Mouse (Mus musculus) frontal cortex, adult 2 months (tissue): ENCODE results near the gene Dcaf11. TPM values are rescaled to one million over a fixed set of nuclear protein-coding genes. Genes with fewer than 3 reads are reported as not detected.

Experiments used
- DNase-seq, 2 experiments: peaks; one replicate each; pipeline ENCODE4 v3.0.0; 2022; ENCODE audit warnings: low spot score in 1 of 2; ENCODE audit errors: extremely low spot score in 1 of 2
- polyA plus RNA-seq: library from polyadenylated mRNA; depleted of rRNA; stranded (reverse); fragments of >200 nt; gene quantifications from 2 replicates; pipeline ENCODE4 v1.2.3, GENCODE M21; 2012

Dcaf11 gene
- polyA plus RNA-seq, 1 experiment: 128 TPM

- DNase-seq: no peak
Measured at GRCm38 (mm10) chr14:55554635-55555034, 5.2 kb upstream of the Dcaf11 start.

- no peak for DNase-seq
Measured at GRCm38 (mm10) chr14:55555788-55556187, 4.0 kb upstream of the Dcaf11 start.

- peak in 1 of 2 experiments; percentile 84 for DNase-seq
Measured at GRCm38 (mm10) chr14:55557003-55557402, 2.8 kb upstream of the Dcaf11 start.

- DNase-seq: no peak
Measured at GRCm38 (mm10) chr14:55557587-55557986, 2.2 kb upstream of the Dcaf11 start.

GRCm38 (mm10) chr14:55558740-55559448 is 912 bp upstream of the Dcaf11 start:
- no peak for DNase-seq

- DNase-seq: peak; percentile 99
Measured at GRCm38 (mm10) chr14:55560202-55561073, 632 bp downstream of the Dcaf11 start, which contains the start of gene A730061H03Rik. TSS of gene A730061H03Rik (minus strand) at chr14:55560406.

GRCm38 (mm10) chr14:55561860-55562259 is 2.1 kb downstream of the Dcaf11 start:
- DNase-seq: no peak

GRCm38 (mm10) chr14:55563249-55563648 is 3.4 kb downstream of the Dcaf11 start:
- no peak for DNase-seq

GRCm38 (mm10) chr14:55565748-55566147 is 5.9 kb downstream of the Dcaf11 start:
- DNase-seq: no peak

- no peak for DNase-seq
Measured at GRCm38 (mm10) chr14:55567496-55567895, 7.7 kb downstream of the Dcaf11 start.

- no peak for DNase-seq
Measured at GRCm38 (mm10) chr14:55570588-55570987, 10.8 kb downstream of the Dcaf11 start.

- no peak for DNase-seq
Measured at GRCm38 (mm10) chr14:55571760-55572159, 12.0 kb downstream of the Dcaf11 start.

- no peak for DNase-seq
Measured at GRCm38 (mm10) chr14:55575302-55575701, 15.5 kb downstream of the Dcaf11 start, which contains the start of gene Fitm1. TSS of gene Fitm1 (plus strand) at chr14:55575617.

- no peak for DNase-seq
Measured at GRCm38 (mm10) chr14:55575711-55576110, 15.9 kb downstream of the Dcaf11 start.

- peak in 1 of 2 experiments; percentile 37 for DNase-seq
Measured at GRCm38 (mm10) chr14:55576376-55576775, 16.6 kb downstream of the Dcaf11 start.

GRCm38 (mm10) chr14:55577871-55578667 is 18.3 kb downstream of the Dcaf11 start, which contains the start of gene Psme1:
TSS of gene Psme1 (plus strand) at chr14:55578123.
- peak in 1 of 2 experiments; percentile 66 for DNase-seq

- no peak for DNase-seq
Measured at GRCm38 (mm10) chr14:55578668-55579269, 19.0 kb downstream of the Dcaf11 start.

GRCm38 (mm10) chr14:55579511-55580496 is 20.0 kb downstream of the Dcaf11 start:
- no peak for DNase-seq

- no peak for DNase-seq
Measured at GRCm38 (mm10) chr14:55580731-55581130, 20.9 kb downstream of the Dcaf11 start.
